Mouse (Mus musculus): Measurements from ENCODE around the gene Myh1.

GRCm38 (mm10) chr11:67221803-67222202, 22.0 kb downstream of the Myh1 start:
- TF ChIP-seq MAFK (IDR thresholded peaks at IDR 0.05; ENCODE audit: insufficient read depth, low read depth, low read length) (no peak), CHD2 (IDR thresholded peaks at IDR 0.05; ENCODE audit: low read depth, low read length) (no peak), ZNF384 (IDR thresholded peaks at IDR 0.05; ENCODE audit: low read depth, low read length) (no peak), ZC3H11A (IDR thresholded peaks at IDR 0.05; ENCODE audit: borderline replicate concordance, low read depth, low read length) (no peak), HCFC1 (IDR thresholded peaks at IDR 0.05; ENCODE audit: borderline replicate concordance, insufficient read depth, low read length) (no peak)
